Mouse (Mus musculus): Measurements from ENCODE around the gene Bbox1. TPM values are rescaled to one million over a fixed set of nuclear protein-coding genes. Genes with fewer than 3 reads are reported as not detected.
A peak's percentile ranks its signal among the peaks of the same experiment; 100 is the strongest.

The Bbox1 gene
- polyA plus RNA-seq (2015; fragmentation: Nextera tagmentation; extraction: Ambion mirVana): 0.10 and 0.29 TPM in 2 replicates

- Histone ChIP-seq H3K27me3 (no peaks in the 10 kb centered on the region), H3K4me1 (replicated peaks) (no peaks in the 10 kb centered on the region), H3K36me3 (no peaks in the 10 kb centered on the region), H3K4me2 (no peak within 1 kb of the TSS), H3K4me3 (no peak within 1 kb of the TSS), H3K27ac (replicated peaks) (no peak within 1 kb of the TSS), H3K9me3 (no peaks in the 10 kb centered on the region), H3K9ac (no peak within 1 kb of the TSS)
- peak; percentile 42; the same call in 1 of the 2 replicates for ATAC-seq (ENCODE audit: low FRiP score, low read depth)
- 81% methylated on average over 6 of the region's 6 CpGs for WGBS
These were observed at the start of gene Bbox1 for GRCm38 (mm10) chr2:110314509-110315155. TSS of gene Bbox1 (minus strand) at chr2:110314560.

- Histone ChIP-seq H3K4me2 (no peak overlapping the region), H3K36me3 (no peaks in the 10 kb centered on the region), H3K4me1 (replicated peaks) (peaks cover 10% of the 10 kb centered on the region; the same call in 1 of the 2 replicates), H3K9me3 (no peaks in the 10 kb centered on the region), H3K9ac (no peak overlapping the region), H3K27me3 (0 out of 2 replicates have a peak, but pooled peaks cover 3% of the 10 kb centered on the region), H3K27ac (replicated peaks) (no peak overlapping the region), H3K4me3 (no peak overlapping the region)
- 82% methylated on average over 3 of the region's 3 CpGs for WGBS
- no peak for ATAC-seq (ENCODE audit: low FRiP score, low read depth)
These were observed 49.5 kb upstream of the Bbox1 start for GRCm38 (mm10) chr2:110363855-110364254.

- H3K9ac ChIP-seq: peak within 1 kb of the TSS; percentile 67
- H3K27me3 ChIP-seq: 0 out of 2 replicates have a peak, but pooled peaks cover 3% of the 10 kb centered on the region
- ATAC-seq (ENCODE audit: low FRiP score, low read depth): peak; percentile 89
- no peaks in the 10 kb centered on the region for H3K9me3 ChIP-seq
- peak within 1 kb of the TSS; percentile 96 for H3K4me2 ChIP-seq
- no peak within 1 kb of the TSS; the same call in 1 of the 2 replicates for H3K27ac ChIP-seq (replicated peaks)
- peak within 1 kb of the TSS; percentile 62 for H3K4me3 ChIP-seq
- H3K36me3 ChIP-seq: no peaks in the 10 kb centered on the region
- WGBS: 2% methylated on average over 33 of the region's 33 CpGs
- H3K4me1 ChIP-seq (replicated peaks): peaks cover 10% of the 10 kb centered on the region; the same call in 1 of the 2 replicates
These were observed 48.3 kb upstream of the Bbox1 start, which contains the start of gene Fibin for GRCm38 (mm10) chr2:110362432-110363283. TSS of gene Fibin (minus strand) at chr2:110363183.

- Histone ChIP-seq H3K9me3 (no peaks in the 10 kb centered on the region), H3K4me3 (no peak overlapping the region), H3K36me3 (no peaks in the 10 kb centered on the region), H3K27ac (replicated peaks) (no peak overlapping the region), H3K27me3 (no peaks in the 10 kb centered on the region), H3K9ac (no peak overlapping the region), H3K4me1 (replicated peaks) (0 out of 2 replicates have a peak, but pooled peaks cover 3% of the 10 kb centered on the region), H3K4me2 (no peak overlapping the region)
- 71% methylated on average over 5 of the region's 5 CpGs for WGBS
- ATAC-seq (ENCODE audit: low FRiP score, low read depth): no peak
These were observed 39.1 kb upstream of the Bbox1 start for GRCm38 (mm10) chr2:110353302-110353970.

- 25% methylated on average over 5 of the region's 5 CpGs for WGBS
- H3K4me2 ChIP-seq: no peak overlapping the region
- 0 out of 2 replicates have a peak, but pooled peaks have one; percentile 34 for ATAC-seq (ENCODE audit: low FRiP score, low read depth)
- H3K27ac ChIP-seq (replicated peaks): no peak overlapping the region
- no peak overlapping the region for H3K9ac ChIP-seq
- no peaks in the 10 kb centered on the region for H3K9me3 ChIP-seq
- H3K4me3 ChIP-seq: no peak overlapping the region
- 0 out of 2 replicates have a peak, but pooled peaks cover 3% of the 10 kb centered on the region for H3K4me1 ChIP-seq (replicated peaks)
- no peaks in the 10 kb centered on the region for H3K27me3 ChIP-seq
- H3K36me3 ChIP-seq: no peaks in the 10 kb centered on the region
These were observed 37.5 kb upstream of the Bbox1 start for GRCm38 (mm10) chr2:110351843-110352251.

- Histone ChIP-seq H3K4me2 (no peak overlapping the region), H3K9ac (no peak overlapping the region), H3K9me3 (no peaks in the 10 kb centered on the region), H3K27ac (replicated peaks) (no peak overlapping the region), H3K36me3 (no peaks in the 10 kb centered on the region), H3K27me3 (no peaks in the 10 kb centered on the region), H3K4me3 (no peak overlapping the region), H3K4me1 (replicated peaks) (0 out of 2 replicates have a peak, but pooled peaks cover 3% of the 10 kb centered on the region)
- ATAC-seq (ENCODE audit: low FRiP score, low read depth): no peak
- WGBS: 54% methylated on average over 1 of the region's 1 CpGs
These were observed 37.0 kb upstream of the Bbox1 start for GRCm38 (mm10) chr2:110351406-110351805.

GRCm38 (mm10) chr2:110328953-110329352 is 14.6 kb upstream of the Bbox1 start:
- H3K9me3 ChIP-seq: no peaks in the 10 kb centered on the region
- no peaks in the 10 kb centered on the region for H3K36me3 ChIP-seq
- no peaks in the 10 kb centered on the region for H3K27me3 ChIP-seq
- H3K4me3 ChIP-seq: no peak overlapping the region
- H3K4me1 ChIP-seq (replicated peaks): no peaks in the 10 kb centered on the region
- no peak overlapping the region for H3K9ac ChIP-seq
- H3K4me2 ChIP-seq: no peak overlapping the region
- H3K27ac ChIP-seq (replicated peaks): no peak overlapping the region
- no peak for ATAC-seq (ENCODE audit: low FRiP score, low read depth)

- no peak for ATAC-seq (ENCODE audit: low FRiP score, low read depth)
- whole genome bisulfite sequencing: 78% methylated on average over 4 of the region's 4 CpGs
- Histone ChIP-seq H3K4me1 (replicated peaks) (no peaks in the 10 kb centered on the region), H3K27ac (replicated peaks) (no peak overlapping the region), H3K4me2 (no peak overlapping the region), H3K27me3 (no peaks in the 10 kb centered on the region), H3K36me3 (no peaks in the 10 kb centered on the region), H3K9me3 (no peaks in the 10 kb centered on the region), H3K4me3 (no peak overlapping the region), H3K9ac (no peak overlapping the region)
These were observed 5.6 kb upstream of the Bbox1 start for GRCm38 (mm10) chr2:110319949-110320348.

- Histone ChIP-seq H3K27me3 (no peaks in the 10 kb centered on the region), H3K27ac (replicated peaks) (no peak overlapping the region), H3K9ac (no peak overlapping the region), H3K4me2 (no peak overlapping the region), H3K9me3 (no peaks in the 10 kb centered on the region), H3K4me1 (replicated peaks) (no peaks in the 10 kb centered on the region), H3K4me3 (no peak overlapping the region), H3K36me3 (no peaks in the 10 kb centered on the region)
- ATAC-seq (ENCODE audit: low FRiP score, low read depth): no peak
- WGBS: 86% methylated on average over 1 of the region's 1 CpGs
These were observed 4.9 kb upstream of the Bbox1 start for GRCm38 (mm10) chr2:110319266-110319665.

GRCm38 (mm10) chr2:110318719-110319118 is 4.4 kb upstream of the Bbox1 start:
- WGBS: 91% methylated on average over 1 of the region's 1 CpGs
- Histone ChIP-seq H3K4me1 (replicated peaks) (no peaks in the 10 kb centered on the region), H3K36me3 (no peaks in the 10 kb centered on the region), H3K4me2 (no peak overlapping the region), H3K27me3 (no peaks in the 10 kb centered on the region), H3K27ac (replicated peaks) (no peak overlapping the region), H3K9me3 (no peaks in the 10 kb centered on the region), H3K4me3 (no peak overlapping the region), H3K9ac (no peak overlapping the region)
- no peak for ATAC-seq (ENCODE audit: low FRiP score, low read depth)

GRCm38 (mm10) chr2:110316116-110316883 is 1.9 kb upstream of the Bbox1 start:
- H3K36me3 ChIP-seq: no peaks in the 10 kb centered on the region
- H3K27ac ChIP-seq (replicated peaks): no peak overlapping the region
- H3K9ac ChIP-seq: no peak overlapping the region
- no peaks in the 10 kb centered on the region for H3K9me3 ChIP-seq
- no peak overlapping the region for H3K4me2 ChIP-seq
- no peak overlapping the region for H3K4me3 ChIP-seq
- ATAC-seq (ENCODE audit: low FRiP score, low read depth): no peak
- no peaks in the 10 kb centered on the region for H3K27me3 ChIP-seq
- WGBS: 18% methylated on average over 3 of the region's 3 CpGs
- no peaks in the 10 kb centered on the region for H3K4me1 ChIP-seq (replicated peaks)
